Mouse (Mus musculus): ENCODE data around the gene Hoxb1. TPM values are rescaled to one million over a fixed set of nuclear protein-coding genes. Genes with fewer than 3 reads are reported as not detected.

Hoxb1 gene
- polyA plus RNA-seq, 1 experiment from 2014 or later, result 0.13 TPM

DNA sequence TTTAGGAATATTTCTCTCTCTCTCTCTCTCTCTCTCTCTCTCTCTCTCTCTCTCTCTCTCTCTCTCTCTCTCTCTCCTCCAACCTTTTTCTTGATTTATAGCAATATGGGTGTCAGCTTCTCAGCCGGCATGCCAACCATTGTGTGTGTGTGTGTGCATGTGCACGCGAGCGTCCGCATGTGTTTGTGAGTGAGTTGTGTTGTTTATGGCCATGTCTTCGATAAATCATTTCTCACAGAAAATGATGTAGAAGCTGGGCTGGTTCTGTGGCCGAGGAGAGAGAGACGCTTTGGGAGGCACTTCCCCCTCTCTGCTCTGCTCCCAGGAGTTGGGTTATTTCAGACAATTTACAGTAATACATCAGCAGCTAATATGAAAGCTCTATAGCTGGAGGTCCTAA, 36.9 kb upstream of the Hoxb1 start:
- H3K4me3 ChIP-seq (ENCODE audit: low read depth, low read length), result no peak overlapping the region
- no peak for DNase-seq (ENCODE audit: low spot score)
- H3K4me2 ChIP-seq (ENCODE audit: low read depth, low read length), result no peak overlapping the region
- 8% methylated on average over 8 of the region's 8 CpGs for WGBS
- H3K27me3 ChIP-seq (replicated peaks; ENCODE audit: control insufficient read depth, insufficient read depth, low read length), result peaks cover 100% of the 10 kb centered on the region
- no peak overlapping the region; the same call in 1 of the 2 replicates for H3K27ac ChIP-seq (replicated peaks; ENCODE audit: low read depth, low read length)
- no peak overlapping the region for H3K9ac ChIP-seq (ENCODE audit: low read depth, low read length)
- H3K4me1 ChIP-seq (ENCODE audit: control insufficient read depth, insufficient read depth, low read length), result no peaks in the 10 kb centered on the region
- H3K9me3 ChIP-seq (ENCODE audit: control insufficient read depth, low read length), result no peaks in the 10 kb centered on the region
- no peaks in the 10 kb centered on the region for H3K36me3 ChIP-seq (ENCODE audit: control insufficient read depth, insufficient read depth, low read length)
- no peak for ATAC-seq (ENCODE audit: low read depth)

DNA sequence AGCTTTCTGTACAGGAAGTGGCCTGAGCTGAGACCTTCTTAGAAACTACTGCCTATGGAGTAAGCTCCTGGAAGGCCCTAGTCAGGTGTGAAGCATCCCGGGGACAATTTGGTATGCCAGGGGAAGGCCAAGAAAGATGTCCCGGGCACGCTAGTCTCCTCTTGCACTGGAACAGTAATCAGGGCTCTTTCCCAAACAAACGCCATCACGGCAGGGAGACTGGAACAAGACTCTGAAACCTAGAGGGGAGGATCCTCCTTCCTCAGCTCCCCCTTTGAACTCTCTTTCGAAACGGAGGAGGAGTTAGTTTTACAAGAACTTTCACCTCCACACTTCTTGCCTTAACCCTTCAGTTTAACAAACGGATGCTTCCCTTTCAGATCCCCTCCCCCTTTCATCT, 33.4 kb upstream of the Hoxb1 start:
- H3K4me2 ChIP-seq (ENCODE audit: low read depth, low read length), result peak overlapping the region; percentile 37; the same call in 1 of the 2 replicates
- no peak overlapping the region for H3K9ac ChIP-seq (ENCODE audit: low read depth, low read length)
- H3K4me3 ChIP-seq (ENCODE audit: low read depth, low read length), result 0 out of 2 replicates have a peak overlapping the region, but pooled peaks have one; percentile 3
- no peak overlapping the region for H3K27ac ChIP-seq (replicated peaks; ENCODE audit: low read depth, low read length)
- ATAC-seq (ENCODE audit: low read depth), result no peak
- H3K36me3 ChIP-seq (ENCODE audit: control insufficient read depth, insufficient read depth, low read length), result no peaks in the 10 kb centered on the region
- WGBS, result under 1% methylated on average over 8 of the region's 8 CpGs
- H3K27me3 ChIP-seq (replicated peaks; ENCODE audit: control insufficient read depth, insufficient read depth, low read length), result peaks cover 100% of the 10 kb centered on the region
- no peak for DNase-seq (ENCODE audit: low spot score)
- no peaks in the 10 kb centered on the region for H3K9me3 ChIP-seq (ENCODE audit: control insufficient read depth, low read length)
- H3K4me1 ChIP-seq (ENCODE audit: control insufficient read depth, insufficient read depth, low read length), result no peaks in the 10 kb centered on the region

DNA sequence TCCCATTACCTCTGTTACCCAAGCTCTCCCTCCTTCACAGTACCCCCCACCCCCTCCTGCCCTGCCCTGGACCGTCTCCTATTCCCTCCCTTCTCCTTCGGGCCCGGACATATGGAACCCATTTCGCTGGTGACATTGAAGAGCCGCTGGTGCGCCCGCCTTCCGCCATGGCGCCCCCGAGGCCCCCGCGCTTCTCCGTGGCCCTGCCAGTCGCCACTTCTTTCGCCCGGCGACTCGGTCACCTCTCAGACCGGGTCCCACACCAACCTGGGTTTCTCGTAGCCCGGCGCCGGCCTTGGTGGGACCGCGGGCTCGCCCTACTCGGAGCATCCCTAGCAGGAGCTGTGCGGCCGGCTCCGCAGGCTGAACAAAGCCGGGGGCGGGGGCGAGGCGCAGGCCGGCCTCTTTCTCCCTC, 32.9 kb upstream of the Hoxb1 start:
- peaks cover 100% of the 10 kb centered on the region for H3K27me3 ChIP-seq (replicated peaks; ENCODE audit: control insufficient read depth, insufficient read depth, low read length)

DNA sequence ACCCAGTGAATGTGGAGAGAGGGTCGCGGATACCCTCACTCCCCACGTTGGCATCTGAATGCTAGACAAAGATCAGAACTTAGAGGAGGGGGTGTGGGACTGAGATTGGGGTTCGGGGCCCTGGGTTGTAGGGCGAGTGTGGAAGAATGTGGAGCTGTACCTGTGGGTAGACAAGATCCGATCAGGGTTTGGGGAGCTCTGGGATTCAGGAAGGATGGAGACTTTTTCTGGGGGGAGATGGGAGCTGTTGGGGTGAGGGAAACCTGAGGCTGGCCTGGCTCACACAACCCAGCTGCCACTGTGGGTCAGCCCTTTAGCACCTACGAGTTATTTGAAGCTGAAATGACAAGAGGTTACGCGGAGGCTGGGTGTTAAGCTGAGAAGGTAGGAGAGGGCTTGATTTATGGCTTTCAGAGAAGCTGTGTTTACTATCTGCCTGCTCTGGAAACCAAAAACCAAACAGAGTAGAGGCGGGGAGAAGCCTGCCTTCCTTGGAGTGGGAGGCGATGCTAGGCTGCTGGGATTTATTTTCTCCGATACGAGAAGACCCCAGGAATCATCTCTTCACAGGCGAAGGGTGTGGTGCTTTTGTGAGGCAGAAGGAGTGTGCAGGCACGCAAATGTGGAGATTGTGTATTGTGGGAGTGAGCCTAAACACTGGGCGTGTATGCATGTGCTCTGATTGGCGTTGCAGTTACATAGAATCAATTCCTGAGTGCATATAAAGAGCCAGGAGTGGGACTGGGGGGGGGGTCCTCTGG, 32.1 kb upstream of the Hoxb1 start:
- Histone ChIP-seq H3K9ac (ENCODE audit: low read depth, low read length) (peak overlapping the region; percentile 42; the same call in 1 of the 2 replicates), H3K4me1 (ENCODE audit: control insufficient read depth, insufficient read depth, low read length) (no peaks in the 10 kb centered on the region), H3K9me3 (ENCODE audit: control insufficient read depth, low read length) (no peaks in the 10 kb centered on the region), H3K27me3 (replicated peaks; ENCODE audit: control insufficient read depth, insufficient read depth, low read length) (peaks cover 100% of the 10 kb centered on the region), H3K36me3 (ENCODE audit: control insufficient read depth, insufficient read depth, low read length) (no peaks in the 10 kb centered on the region), H3K27ac (replicated peaks; ENCODE audit: low read depth, low read length) (no peak overlapping the region; the same call in 1 of the 2 replicates), H3K4me3 (ENCODE audit: low read depth, low read length) (peak overlapping the region; percentile 23), H3K4me2 (ENCODE audit: low read depth, low read length) (peak overlapping the region; percentile 37; the same call in 1 of the 2 replicates)
- DNase-seq (ENCODE audit: low spot score) (no peak), ATAC-seq (ENCODE audit: low read depth) (no peak)
- WGBS, result 3% methylated on average over 17 of the region's 17 CpGs

More for the DNA sequence above, 32.9 kb upstream of the Hoxb1 start:
- H3K4me1 ChIP-seq (ENCODE audit: control insufficient read depth, insufficient read depth, low read length), result no peaks in the 10 kb centered on the region
- peak overlapping the region; percentile 42; the same call in 1 of the 2 replicates for H3K9ac ChIP-seq (ENCODE audit: low read depth, low read length)
- H3K4me2 ChIP-seq (ENCODE audit: low read depth, low read length), result peak overlapping the region; percentile 37; the same call in 1 of the 2 replicates
- DNase-seq (ENCODE audit: low spot score), result no peak
- H3K9me3 ChIP-seq (ENCODE audit: control insufficient read depth, low read length), result no peaks in the 10 kb centered on the region
- peak overlapping the region; percentile 23 for H3K4me3 ChIP-seq (ENCODE audit: low read depth, low read length)
- no peak overlapping the region; the same call in 1 of the 2 replicates for H3K27ac ChIP-seq (replicated peaks; ENCODE audit: low read depth, low read length)
- no peak for ATAC-seq (ENCODE audit: low read depth)
- H3K36me3 ChIP-seq (ENCODE audit: control insufficient read depth, insufficient read depth, low read length), result no peaks in the 10 kb centered on the region
- WGBS, result under 1% methylated on average over 24 of the region's 35 CpGs

DNA sequence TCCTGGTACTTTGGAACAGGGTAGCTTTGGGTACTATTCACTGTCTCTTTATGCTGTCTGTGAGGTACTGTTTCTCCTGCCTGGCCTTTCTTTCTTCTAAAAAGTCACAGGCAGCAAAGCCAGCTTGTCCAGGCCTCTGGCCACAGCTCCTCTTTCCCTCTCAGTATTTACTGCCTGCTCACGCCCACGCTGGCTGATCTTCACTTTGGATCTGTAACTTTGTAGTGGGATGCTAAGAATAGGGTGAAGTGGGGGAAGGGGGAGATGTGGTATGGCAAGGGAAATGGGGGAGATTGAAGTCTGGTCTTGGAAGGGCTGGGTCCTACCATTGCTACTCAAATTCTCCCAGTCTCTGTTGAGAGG, 31.6 kb upstream of the Hoxb1 start:
- no peak for DNase-seq (ENCODE audit: low spot score)
- Histone ChIP-seq H3K4me3 (ENCODE audit: low read depth, low read length) (peak overlapping the region; percentile 23; the same call in 1 of the 2 replicates), H3K9ac (ENCODE audit: low read depth, low read length) (no peak overlapping the region), H3K27me3 (replicated peaks; ENCODE audit: control insufficient read depth, insufficient read depth, low read length) (peaks cover 100% of the 10 kb centered on the region), H3K4me1 (ENCODE audit: control insufficient read depth, insufficient read depth, low read length) (no peaks in the 10 kb centered on the region), H3K9me3 (ENCODE audit: control insufficient read depth, low read length) (no peaks in the 10 kb centered on the region), H3K27ac (replicated peaks; ENCODE audit: low read depth, low read length) (no peak overlapping the region; the same call in 1 of the 2 replicates), H3K4me2 (ENCODE audit: low read depth, low read length) (peak overlapping the region; percentile 21; the same call in 1 of the 2 replicates), H3K36me3 (ENCODE audit: control insufficient read depth, insufficient read depth, low read length) (no peaks in the 10 kb centered on the region)
- WGBS, result 0% methylated on average over 2 of the region's 2 CpGs
- ATAC-seq (ENCODE audit: low read depth), result no peak

DNA sequence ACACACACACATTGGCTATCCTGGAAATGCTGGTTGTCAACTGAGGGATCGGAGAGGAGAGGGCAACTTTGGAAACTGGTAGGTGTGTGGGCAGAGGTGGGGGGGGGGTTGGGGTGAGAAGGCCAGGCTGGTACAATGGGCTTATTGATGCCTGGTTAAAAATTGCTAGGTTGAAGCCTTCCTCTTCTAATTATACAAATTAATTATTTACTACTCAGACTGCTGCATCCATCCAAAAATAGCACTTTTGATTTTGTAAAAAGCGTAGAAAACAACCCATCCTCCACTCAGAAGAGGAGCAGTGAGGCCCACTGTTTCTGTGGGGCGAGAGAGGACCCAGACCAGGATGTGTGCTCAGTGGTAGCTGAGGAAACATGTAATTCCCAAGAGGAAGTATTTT, 30.6 kb upstream of the Hoxb1 start:
- H3K36me3 ChIP-seq (ENCODE audit: control insufficient read depth, insufficient read depth, low read length), result no peaks in the 10 kb centered on the region
- no peak for ATAC-seq (ENCODE audit: low read depth)
- no peaks in the 10 kb centered on the region for H3K9me3 ChIP-seq (ENCODE audit: control insufficient read depth, low read length)
- DNase-seq (ENCODE audit: low spot score), result no peak
- H3K27ac ChIP-seq (replicated peaks; ENCODE audit: low read depth, low read length), result no peak overlapping the region
- H3K4me3 ChIP-seq (ENCODE audit: low read depth, low read length), result no peak overlapping the region
- no peaks in the 10 kb centered on the region for H3K4me1 ChIP-seq (ENCODE audit: control insufficient read depth, insufficient read depth, low read length)
- no peak overlapping the region for H3K9ac ChIP-seq (ENCODE audit: low read depth, low read length)
- H3K4me2 ChIP-seq (ENCODE audit: low read depth, low read length), result peak overlapping the region; percentile 10; the same call in 1 of the 2 replicates
- peaks cover 100% of the 10 kb centered on the region for H3K27me3 ChIP-seq (replicated peaks; ENCODE audit: control insufficient read depth, insufficient read depth, low read length)
- 25% methylated on average over 3 of the region's 3 CpGs for WGBS

DNA sequence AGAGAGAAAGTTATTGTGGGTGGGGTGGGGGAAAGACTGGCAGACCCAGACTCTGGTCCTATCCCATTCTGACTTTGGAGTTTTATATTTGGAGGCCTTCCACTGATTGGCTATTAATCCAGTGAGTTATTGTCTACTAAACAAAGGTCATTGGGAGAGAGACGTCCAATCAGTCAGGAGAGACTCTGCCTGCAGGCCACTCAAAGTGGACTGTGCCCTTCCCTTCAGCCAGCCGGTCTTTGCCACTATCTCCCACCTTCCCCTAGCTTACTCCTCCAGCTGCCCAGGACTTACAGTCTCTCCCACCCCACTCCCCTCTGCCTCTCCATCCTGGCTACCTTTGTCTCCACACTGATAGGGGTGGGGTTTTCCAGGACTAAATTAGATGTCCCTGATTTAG, 29.0 kb upstream of the Hoxb1 start:
- Histone ChIP-seq H3K9me3 (ENCODE audit: control insufficient read depth, low read length) (no peaks in the 10 kb centered on the region), H3K27ac (replicated peaks; ENCODE audit: low read depth, low read length) (no peak overlapping the region), H3K27me3 (replicated peaks; ENCODE audit: control insufficient read depth, insufficient read depth, low read length) (peaks cover 99% of the 10 kb centered on the region), H3K4me1 (ENCODE audit: control insufficient read depth, insufficient read depth, low read length) (no peaks in the 10 kb centered on the region), H3K4me2 (ENCODE audit: low read depth, low read length) (no peak overlapping the region), H3K36me3 (ENCODE audit: control insufficient read depth, insufficient read depth, low read length) (no peaks in the 10 kb centered on the region), H3K4me3 (ENCODE audit: low read depth, low read length) (no peak overlapping the region), H3K9ac (ENCODE audit: low read depth, low read length) (no peak overlapping the region)
- 11% methylated on average over 2 of the region's 2 CpGs for WGBS
- ATAC-seq (ENCODE audit: low read depth) (no peak), DNase-seq (ENCODE audit: low spot score) (no peak)

DNA sequence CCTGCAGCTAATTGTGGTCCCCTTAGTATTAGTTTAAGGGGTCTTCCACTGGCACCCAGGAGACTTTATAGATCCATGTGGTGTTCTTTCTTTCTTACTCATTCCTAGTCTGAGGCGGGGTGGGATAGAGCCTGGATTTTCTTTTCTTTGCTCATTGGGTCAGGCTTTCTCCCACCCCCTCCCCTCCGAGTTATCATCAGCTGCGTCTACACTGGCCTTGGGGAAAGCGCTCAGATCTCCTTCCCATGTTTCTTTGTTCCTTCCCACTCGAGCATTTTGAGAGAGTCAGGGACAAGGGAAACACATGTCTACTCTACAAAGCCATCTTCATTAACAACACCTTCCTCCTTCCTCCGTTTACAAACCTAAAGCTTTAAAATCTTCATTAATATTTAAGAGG, 28.5 kb upstream of the Hoxb1 start:
- no peaks in the 10 kb centered on the region for H3K4me1 ChIP-seq (ENCODE audit: control insufficient read depth, insufficient read depth, low read length)
- H3K27ac ChIP-seq (replicated peaks; ENCODE audit: low read depth, low read length), result no peak overlapping the region
- H3K4me2 ChIP-seq (ENCODE audit: low read depth, low read length), result no peak overlapping the region
- H3K9me3 ChIP-seq (ENCODE audit: control insufficient read depth, low read length), result no peaks in the 10 kb centered on the region
- H3K9ac ChIP-seq (ENCODE audit: low read depth, low read length), result no peak overlapping the region
- ATAC-seq (ENCODE audit: low read depth) (no peak), DNase-seq (ENCODE audit: low spot score) (no peak)
- 3% methylated on average over 6 of the region's 6 CpGs for WGBS
- H3K36me3 ChIP-seq (ENCODE audit: control insufficient read depth, insufficient read depth, low read length), result no peaks in the 10 kb centered on the region
- peaks cover 99% of the 10 kb centered on the region for H3K27me3 ChIP-seq (replicated peaks; ENCODE audit: control insufficient read depth, insufficient read depth, low read length)
- no peak overlapping the region for H3K4me3 ChIP-seq (ENCODE audit: low read depth, low read length)

Measured in embryonic facial prominence, embryonic 14.5 days (tissue).